Mouse (Mus musculus) kidney, embryonic 15.5 days (tissue): Measurements from ENCODE around the gene Tmem135. TPM values are rescaled to one million over a fixed set of nuclear protein-coding genes. Genes with fewer than 3 reads are reported as not detected.

Experiments used
- ATAC-seq: fragments of 200-750 bp; cut with Nextera tagmentation; replicated peaks from 2 replicates; pipeline ENCODE4 v1.8.0; 2017; ENCODE audit warnings: moderate TSS enrichment; ENCODE audit not compliant: low FRiP score
- H3K27ac ChIP-seq: fragments of 300-500 bp; sonication (generic); 2 replicates; pipeline ENCODE4 v1.5.1; 2015; ENCODE audit warnings: mild to moderate bottlenecking, inconsistent platforms
- H3K27me3 ChIP-seq: fragments of 300-500 bp; sonication (generic); 2 replicates; pipeline ENCODE4 v1.6.1; 2015; ENCODE audit warnings: inconsistent platforms
- H3K36me3 ChIP-seq: fragments of 300-500 bp; sonication (generic); 2 replicates; pipeline ENCODE4 v1.6.1; 2015; ENCODE audit warnings: inconsistent platforms
- H3K4me1 ChIP-seq: fragments of 300-500 bp; sonication (generic); 2 replicates; pipeline ENCODE4 v1.6.1; 2015; ENCODE audit warnings: inconsistent platforms
- H3K4me2 ChIP-seq: fragments of 300-500 bp; sonication (generic); 2 replicates; pipeline ENCODE4 v1.6.1; 2015; ENCODE audit warnings: moderate library complexity, mild to moderate bottlenecking, inconsistent platforms
- H3K4me3 ChIP-seq: fragments of 300-500 bp; sonication (generic); replicated peaks from 2 replicates; pipeline ENCODE4 v1.5.1; 2015; ENCODE audit warnings: mild to moderate bottlenecking, inconsistent platforms
- H3K9ac ChIP-seq: fragments of 300-500 bp; sonication (generic); 2 replicates; pipeline ENCODE4 v1.6.1; 2015; ENCODE audit warnings: mild to moderate bottlenecking, inconsistent platforms
- H3K9me3 ChIP-seq: fragments of 300-500 bp; sonication (generic); replicated peaks from 2 replicates; pipeline ENCODE4 v1.6.1; 2016; ENCODE audit warnings: inconsistent platforms
- WGBS: fragments of 180-500 bp; shearing (Covaris S2); methylation state at CpG from one replicate; pipeline ENCODE4 v1.1.7; 2015; ENCODE audit warnings: mixed read lengths; 5-methylcytosine and 5-hydroxymethylcytosine counted together
- polyA plus RNA-seq: library from polyadenylated mRNA; unstranded; fragments of >200 nt; fragmentation: Nextera tagmentation; extraction: Ambion mirVana; gene quantifications from 2 replicates; pipeline ENCODE4 v1.2.1, GENCODE M21; 2015

The Tmem135 gene
- 33.7 and 34.0 TPM in 2 replicates for polyA plus RNA-seq

GRCm38 (mm10) chr7:89404081-89404733 lies at the start of gene Tmem135, which contains the start of gene Fzd4:
Gene Tmem135, minus strand, starts transcription at chr7:89404222.
Gene Fzd4, plus strand, starts transcription at chr7:89404355.
- H3K9me3 ChIP-seq: no peaks in the 10 kb centered on the region
- H3K4me2 ChIP-seq: peak within 1 kb of the TSS; percentile 88
- no peaks in the 10 kb centered on the region for H3K27me3 ChIP-seq
- H3K4me1 ChIP-seq: peaks cover 59% of the 10 kb centered on the region
- H3K36me3 ChIP-seq: peaks cover 23% of the 10 kb centered on the region
- peak within 1 kb of the TSS; percentile 88 for H3K9ac ChIP-seq
- H3K4me3 ChIP-seq: peak within 1 kb of the TSS; percentile 72
- H3K27ac ChIP-seq: peak within 1 kb of the TSS; percentile 98
- WGBS: under 1% methylated on average over 62 of the region's 62 CpGs
- ATAC-seq: peak; percentile 94

GRCm38 (mm10) chr7:89450312-89450711 lies 46.3 kb upstream of the Tmem135 start:
- no peaks in the 10 kb centered on the region for H3K9me3 ChIP-seq
- H3K4me1 ChIP-seq: no peaks in the 10 kb centered on the region
- 63% methylated on average over 2 of the region's 2 CpGs for WGBS
- no peak overlapping the region for H3K4me2 ChIP-seq
- H3K27ac ChIP-seq: no peak overlapping the region
- H3K4me3 ChIP-seq: no peak overlapping the region
- H3K27me3 ChIP-seq: no peaks in the 10 kb centered on the region
- no peak overlapping the region for H3K9ac ChIP-seq
- no peaks in the 10 kb centered on the region for H3K36me3 ChIP-seq
- ATAC-seq: no peak

- Histone ChIP-seq H3K4me1 (no peaks in the 10 kb centered on the region), H3K9me3 (no peaks in the 10 kb centered on the region), H3K27me3 (no peaks in the 10 kb centered on the region), H3K9ac (no peak overlapping the region), H3K4me2 (no peak overlapping the region), H3K4me3 (no peak overlapping the region), H3K36me3 (no peaks in the 10 kb centered on the region), H3K27ac (no peak overlapping the region)
- WGBS: 82% methylated on average over 4 of the region's 4 CpGs
- ATAC-seq: no peak
Measured at GRCm38 (mm10) chr7:89445137-89445536, 41.1 kb upstream of the Tmem135 start.

GRCm38 (mm10) chr7:89442242-89442641 lies 38.2 kb upstream of the Tmem135 start:
- no peak for ATAC-seq
- no peaks in the 10 kb centered on the region for H3K36me3 ChIP-seq
- 73% methylated on average over 4 of the region's 4 CpGs for WGBS

GRCm38 (mm10) chr7:89441291-89441690 lies 37.3 kb upstream of the Tmem135 start:
- no peaks in the 10 kb centered on the region for H3K27me3 ChIP-seq
- no peak overlapping the region for H3K27ac ChIP-seq
- no peak overlapping the region for H3K4me3 ChIP-seq
- H3K36me3 ChIP-seq: no peaks in the 10 kb centered on the region
- H3K4me1 ChIP-seq: peaks cover 7% of the 10 kb centered on the region
- H3K9ac ChIP-seq: no peak overlapping the region
- WGBS: 63% methylated on average over 7 of the region's 7 CpGs
- no peak overlapping the region for H3K4me2 ChIP-seq
- ATAC-seq: no peak
- H3K9me3 ChIP-seq: no peaks in the 10 kb centered on the region

More at GRCm38 (mm10) chr7:89442242-89442641, 38.2 kb upstream of the Tmem135 start:
- H3K27me3 ChIP-seq: no peaks in the 10 kb centered on the region
- H3K4me3 ChIP-seq: no peak overlapping the region
- H3K9me3 ChIP-seq: no peaks in the 10 kb centered on the region
- peaks cover 4% of the 10 kb centered on the region; the same call in 1 of the 2 replicates for H3K4me1 ChIP-seq
- no peak overlapping the region for H3K9ac ChIP-seq
- no peak overlapping the region for H3K27ac ChIP-seq
- no peak overlapping the region for H3K4me2 ChIP-seq

GRCm38 (mm10) chr7:89437589-89437988 lies 33.6 kb upstream of the Tmem135 start:
- peak; percentile 49; the same call in 1 of the 2 replicates for ATAC-seq
- Histone ChIP-seq H3K9me3 (no peaks in the 10 kb centered on the region), H3K27me3 (no peaks in the 10 kb centered on the region), H3K36me3 (no peaks in the 10 kb centered on the region), H3K27ac (peak overlapping the region; percentile 51; the same call in 1 of the 2 replicates), H3K4me2 (no peak overlapping the region), H3K4me1 (peaks cover 30% of the 10 kb centered on the region), H3K4me3 (no peak overlapping the region), H3K9ac (no peak overlapping the region)
- WGBS: 44% methylated on average over 4 of the region's 4 CpGs

- Histone ChIP-seq H3K36me3 (no peaks in the 10 kb centered on the region), H3K27ac (0 out of 2 replicates have a peak overlapping the region, but pooled peaks have one; percentile 3), H3K9ac (no peak overlapping the region), H3K9me3 (no peaks in the 10 kb centered on the region), H3K4me3 (no peak overlapping the region), H3K27me3 (no peaks in the 10 kb centered on the region), H3K4me2 (no peak overlapping the region), H3K4me1 (peaks cover 30% of the 10 kb centered on the region)
- ATAC-seq: no peak
- 76% methylated on average over 5 of the region's 5 CpGs for WGBS
Measured at GRCm38 (mm10) chr7:89436404-89436803, 32.4 kb upstream of the Tmem135 start.

GRCm38 (mm10) chr7:89433893-89434616 lies 30.0 kb upstream of the Tmem135 start:
- peaks cover 30% of the 10 kb centered on the region for H3K4me1 ChIP-seq
- H3K36me3 ChIP-seq: no peaks in the 10 kb centered on the region
- no peak overlapping the region for H3K4me3 ChIP-seq
- peak overlapping the region; percentile 91 for H3K27ac ChIP-seq
- WGBS: 32% methylated on average over 8 of the region's 8 CpGs
- H3K4me2 ChIP-seq: 0 out of 2 replicates have a peak overlapping the region, but pooled peaks have one; percentile 14
- H3K27me3 ChIP-seq: no peaks in the 10 kb centered on the region
- no peak overlapping the region for H3K9ac ChIP-seq
- ATAC-seq: peak; percentile 87
- no peaks in the 10 kb centered on the region for H3K9me3 ChIP-seq

- H3K4me1 ChIP-seq: peaks cover 30% of the 10 kb centered on the region
- H3K27me3 ChIP-seq: no peaks in the 10 kb centered on the region
- H3K4me2 ChIP-seq: no peak overlapping the region
- 49% methylated on average over 9 of the region's 9 CpGs for WGBS
- H3K27ac ChIP-seq: peak overlapping the region; percentile 91
- H3K36me3 ChIP-seq: no peaks in the 10 kb centered on the region
- no peaks in the 10 kb centered on the region for H3K9me3 ChIP-seq
- no peak overlapping the region for H3K4me3 ChIP-seq
- no peak overlapping the region for H3K9ac ChIP-seq
- ATAC-seq: no peak
Measured at GRCm38 (mm10) chr7:89433193-89433892, 29.3 kb upstream of the Tmem135 start.

- H3K36me3 ChIP-seq: no peaks in the 10 kb centered on the region
- H3K4me3 ChIP-seq: no peak overlapping the region
- WGBS: 88% methylated on average over 2 of the region's 2 CpGs
- H3K4me2 ChIP-seq: no peak overlapping the region
- H3K9me3 ChIP-seq: no peaks in the 10 kb centered on the region
- ATAC-seq: no peak
- H3K4me1 ChIP-seq: peaks cover 29% of the 10 kb centered on the region
- H3K27ac ChIP-seq: no peak overlapping the region
- H3K9ac ChIP-seq: no peak overlapping the region
- no peaks in the 10 kb centered on the region for H3K27me3 ChIP-seq
Measured at GRCm38 (mm10) chr7:89431185-89431584, 27.2 kb upstream of the Tmem135 start.

- no peak overlapping the region for H3K9ac ChIP-seq
- ATAC-seq: no peak
- H3K4me3 ChIP-seq: no peak overlapping the region
- no peaks in the 10 kb centered on the region for H3K27me3 ChIP-seq
- no peak overlapping the region for H3K4me2 ChIP-seq
- H3K4me1 ChIP-seq: peaks cover 39% of the 10 kb centered on the region
- 0 out of 2 replicates have a peak overlapping the region, but pooled peaks have one; percentile 13 for H3K27ac ChIP-seq
- no peaks in the 10 kb centered on the region for H3K36me3 ChIP-seq
- WGBS: 83% methylated on average over 1 of the region's 1 CpGs
- H3K9me3 ChIP-seq: no peaks in the 10 kb centered on the region
Measured at GRCm38 (mm10) chr7:89429326-89429725, 25.3 kb upstream of the Tmem135 start.

- H3K4me3 ChIP-seq: no peak overlapping the region
- no peak overlapping the region for H3K4me2 ChIP-seq
- no peaks in the 10 kb centered on the region for H3K9me3 ChIP-seq
- H3K9ac ChIP-seq: no peak overlapping the region
- H3K4me1 ChIP-seq: peaks cover 39% of the 10 kb centered on the region
- no peak for ATAC-seq
- 0 out of 2 replicates have a peak overlapping the region, but pooled peaks have one; percentile 13 for H3K27ac ChIP-seq
- H3K27me3 ChIP-seq: no peaks in the 10 kb centered on the region
- 71% methylated on average over 5 of the region's 5 CpGs for WGBS
- no peaks in the 10 kb centered on the region for H3K36me3 ChIP-seq
Measured at GRCm38 (mm10) chr7:89428804-89429203, 24.8 kb upstream of the Tmem135 start.
